1 mouse cellular context compared by ENCODE assay signal in the genomic region with DNA sequence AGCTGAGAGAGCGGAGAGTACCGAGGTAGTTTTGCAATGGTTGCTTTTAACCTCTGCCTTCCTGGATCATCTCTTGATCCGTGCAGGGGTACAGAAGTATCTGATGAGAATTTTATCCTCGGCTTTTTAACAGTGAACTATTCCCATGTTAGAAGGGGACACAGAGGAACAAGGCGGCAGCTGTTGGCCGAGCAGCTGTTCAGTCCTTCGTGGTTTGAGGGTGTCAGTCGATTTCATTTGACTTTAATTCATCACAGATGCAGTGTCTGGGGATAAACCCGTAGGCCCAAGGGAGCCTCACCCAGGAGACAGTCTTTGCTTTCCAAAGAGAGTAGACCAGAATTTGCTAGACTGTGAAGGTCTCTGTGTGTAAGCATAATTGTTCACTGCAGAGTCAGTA.
TF ChIP-seq lines count a peak whose summit lies in the region.

No protein-coding gene starts in this region.

TF ChIP-seq in myocyte, 11 proteins besides CTCF, POLR2A, EP300 and RAD21:
- TF ChIP-seq POLR2AphosphoS2 (IDR thresholded peaks at IDR 0.05; ENCODE audit: insufficient read length, low read depth) (no peak), TCF12 (IDR thresholded peaks at IDR 0.05; ENCODE audit: insufficient read depth, poor library complexity, severe bottlenecking) (peak; percentile 71), MYOG (IDR thresholded peaks at IDR 0.05; ENCODE audit: control insufficient read depth in 1 of 3, insufficient read depth in 1 of 3, insufficient read length in 2 of 3, low read depth in 2 of 3) (peak; percentile 77 to 87 (median 79)), TCF3 (IDR thresholded peaks at IDR 0.05; ENCODE audit: insufficient read length, low read depth) (peak; percentile 74), CEBPB (IDR thresholded peaks at IDR 0.05; ENCODE audit: insufficient read depth, poor library complexity, severe bottlenecking) (no peak), USF1 (IDR thresholded peaks at IDR 0.05; ENCODE audit: low read depth) (no peak), E2F4 (IDR thresholded peaks at IDR 0.05; ENCODE audit: insufficient read depth) (no peak), SRF (IDR thresholded peaks at IDR 0.05; ENCODE audit: control insufficient read depth, insufficient read length, low read depth) (no peak), MYOD1 (IDR thresholded peaks at IDR 0.05; ENCODE audit: control insufficient read depth in 1 of 3, insufficient read length in 2 of 3, low read depth in 2 of 3) (peak; percentile 26 to 89 (median 87)), MAX (IDR thresholded peaks at IDR 0.05; ENCODE audit: low read depth) (no peak), REST (IDR thresholded peaks at IDR 0.05; ENCODE audit: insufficient read depth, insufficient read length) (no peak)
